Mouse (Mus musculus) limb, embryonic 10.5 days (tissue): ENCODE measurements around the gene Trappc3. TPM values are rescaled to one million over a fixed set of nuclear protein-coding genes. Genes with fewer than 3 reads are reported as not detected.

ENCODE experiments used
- DNase-seq: peaks from one replicate; pipeline ENCODE4 v3.0.0-alpha.2; 2017; ENCODE audit warnings: low spot score
- H3K27ac ChIP-seq: fragments of 300-500 bp; sonication (generic); 2 replicates; pipeline ENCODE4 v1.5.1; 2016; ENCODE audit warnings: mild to moderate bottlenecking
- H3K27me3 ChIP-seq: fragments of 300-500 bp; sonication (generic); 2 replicates; pipeline ENCODE4 v1.6.1; 2016; ENCODE audit warnings: low read depth, mild to moderate bottlenecking; ENCODE audit not compliant: poor library complexity, severe bottlenecking
- H3K36me3 ChIP-seq: fragments of 300-500 bp; sonication (generic); 2 replicates; pipeline ENCODE4 v1.6.1; 2016; ENCODE audit warnings: mild to moderate bottlenecking, moderate library complexity
- H3K4me1 ChIP-seq: fragments of 300-500 bp; sonication (generic); 2 replicates; pipeline ENCODE4 v1.6.1; 2016
- H3K4me3 ChIP-seq: fragments of 300-500 bp; sonication (generic); 2 replicates; pipeline ENCODE4 v1.5.1; 2016; ENCODE audit warnings: mild to moderate bottlenecking, moderate library complexity
- H3K9me3 ChIP-seq: fragments of 300-500 bp; sonication (generic); replicated peaks from 2 replicates; pipeline ENCODE4 v1.6.1; 2016; ENCODE audit warnings: mild to moderate bottlenecking
- WGBS: fragments of 180-500 bp; shearing (Covaris S2); methylation state at CpG from one replicate; pipeline ENCODE4 v1.1.7; 2016; 5-methylcytosine and 5-hydroxymethylcytosine counted together
- polyA plus RNA-seq: library from polyadenylated mRNA; unstranded; fragments of >200 nt; fragmentation: Nextera tagmentation; extraction: Ambion mirVana; gene quantifications from 2 replicates; pipeline ENCODE4 v1.2.1, GENCODE M21; 2016

Trappc3 gene
- polyA plus RNA-seq, 1 experiment from 2014 or later, result 95.3 TPM

GRCm38 (mm10) chr4:126295937-126296336 is 33.8 kb downstream of the Trappc3 start:
- H3K4me3 ChIP-seq, result peak overlapping the region; percentile 53
- H3K4me1 ChIP-seq, result peaks cover 39% of the 10 kb centered on the region
- no peaks in the 10 kb centered on the region for H3K36me3 ChIP-seq
- H3K27ac ChIP-seq, result peak overlapping the region; percentile 85; the same call in 1 of the 2 replicates
- peaks cover 71% of the 10 kb centered on the region for H3K27me3 ChIP-seq
- 29% methylated on average over 4 of the region's 4 CpGs for WGBS
- no peak for DNase-seq
- no peaks in the 10 kb centered on the region for H3K9me3 ChIP-seq

- Histone ChIP-seq H3K4me1 (peaks cover 41% of the 10 kb centered on the region), H3K27me3 (peaks cover 73% of the 10 kb centered on the region), H3K27ac (peak overlapping the region; percentile 85), H3K36me3 (no peaks in the 10 kb centered on the region), H3K4me3 (peak overlapping the region; percentile 53), H3K9me3 (no peaks in the 10 kb centered on the region)
- peak; percentile 83 for DNase-seq
- WGBS, result under 1% methylated on average over 34 of the region's 34 CpGs
Measured at GRCm38 (mm10) chr4:126296617-126297101, 34.5 kb downstream of the Trappc3 start.

GRCm38 (mm10) chr4:126300916-126301583 is 38.9 kb downstream of the Trappc3 start:
- Histone ChIP-seq H3K9me3 (no peaks in the 10 kb centered on the region), H3K4me3 (peak overlapping the region; percentile 56), H3K4me1 (peaks cover 43% of the 10 kb centered on the region), H3K36me3 (no peaks in the 10 kb centered on the region), H3K27ac (peak overlapping the region; percentile 77), H3K27me3 (peaks cover 83% of the 10 kb centered on the region)
- WGBS, result under 1% methylated on average over 50 of the region's 50 CpGs
- DNase-seq, result peak; percentile 69

- DNase-seq, result peak; percentile 54
- Histone ChIP-seq H3K36me3 (no peaks in the 10 kb centered on the region), H3K4me1 (peaks cover 38% of the 10 kb centered on the region), H3K4me3 (peak overlapping the region; percentile 56), H3K9me3 (no peaks in the 10 kb centered on the region), H3K27me3 (peaks cover 76% of the 10 kb centered on the region), H3K27ac (peak overlapping the region; percentile 77; the same call in 1 of the 2 replicates)
- WGBS, result 2% methylated on average over 27 of the region's 27 CpGs
Measured at GRCm38 (mm10) chr4:126301584-126302309, 39.6 kb downstream of the Trappc3 start.

DNA sequence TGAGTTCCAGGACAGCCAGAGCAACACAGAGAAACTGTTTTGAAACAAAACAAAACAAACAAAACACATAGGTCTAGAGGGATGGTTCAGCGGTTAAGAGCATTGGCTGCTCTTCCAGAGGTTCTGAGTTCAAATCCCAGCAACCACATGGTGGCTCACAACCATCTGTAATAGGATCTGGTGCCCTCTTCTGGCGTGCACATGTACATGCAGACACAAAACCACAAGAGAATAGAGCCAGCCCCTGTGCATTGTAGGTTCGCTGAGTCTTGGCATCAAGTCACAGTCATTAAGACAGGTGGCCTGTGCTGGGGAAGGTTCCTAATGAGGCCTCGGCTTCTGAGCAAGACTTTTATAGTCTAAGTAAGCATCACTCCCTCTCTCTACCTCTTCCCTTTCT is 41.8 kb downstream of the Trappc3 start:
- Histone ChIP-seq H3K4me3 (no peak overlapping the region), H3K27me3 (peaks cover 59% of the 10 kb centered on the region), H3K27ac (no peak overlapping the region), H3K36me3 (no peaks in the 10 kb centered on the region), H3K9me3 (no peaks in the 10 kb centered on the region), H3K4me1 (peaks cover 29% of the 10 kb centered on the region)
- DNase-seq, result no peak
- WGBS, result 49% methylated on average over 4 of the region's 4 CpGs

DNA sequence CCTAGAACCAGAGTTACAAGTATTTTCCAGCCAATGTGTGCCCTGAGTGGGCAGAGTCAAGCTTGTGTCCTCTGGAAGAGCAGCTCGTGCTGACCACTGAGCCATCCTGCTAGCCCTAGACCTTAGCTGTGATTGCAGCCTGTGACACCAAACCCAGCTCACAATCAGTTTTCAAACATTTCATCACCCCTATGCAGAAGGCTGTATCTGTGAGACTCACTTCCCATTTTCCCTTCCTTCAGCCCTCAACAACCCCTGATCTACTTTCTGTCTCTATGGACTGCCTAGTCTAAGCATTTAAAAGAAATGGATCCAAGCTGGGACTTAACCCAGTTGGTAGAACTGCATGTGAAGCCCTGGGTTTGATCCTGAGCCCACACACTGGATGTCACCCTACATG is 43.3 kb downstream of the Trappc3 start:
- Histone ChIP-seq H3K36me3 (no peaks in the 10 kb centered on the region), H3K4me3 (no peak overlapping the region), H3K9me3 (no peaks in the 10 kb centered on the region), H3K27ac (no peak overlapping the region), H3K27me3 (peaks cover 47% of the 10 kb centered on the region), H3K4me1 (peaks cover 33% of the 10 kb centered on the region)
- no peak for DNase-seq
- 94% methylated on average over 1 of the region's 1 CpGs for WGBS

DNA sequence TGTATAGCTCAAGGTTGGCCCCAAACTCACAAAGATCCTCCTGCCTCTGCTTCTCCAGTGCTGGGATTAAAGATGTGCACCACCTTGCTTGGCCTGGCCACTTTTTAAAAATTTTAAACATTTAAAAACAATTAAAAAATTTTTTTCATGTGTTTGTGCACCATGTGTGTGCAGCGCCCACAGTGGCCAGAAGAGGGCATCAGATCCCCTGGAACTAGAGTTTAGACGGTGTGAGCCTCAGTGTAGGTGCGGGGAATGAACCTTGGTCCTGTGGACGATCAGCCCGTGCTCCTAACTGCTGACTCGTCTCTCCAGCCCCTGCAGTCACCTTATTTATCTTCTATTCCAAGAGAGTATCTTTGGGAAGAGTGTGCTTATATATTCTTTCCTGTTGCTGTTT is 43.9 kb downstream of the Trappc3 start:
- Histone ChIP-seq H3K4me3 (no peak overlapping the region), H3K27ac (no peak overlapping the region), H3K36me3 (no peaks in the 10 kb centered on the region), H3K9me3 (no peaks in the 10 kb centered on the region), H3K4me1 (peaks cover 32% of the 10 kb centered on the region), H3K27me3 (peaks cover 41% of the 10 kb centered on the region)
- DNase-seq, result no peak
- WGBS, result 90% methylated on average over 6 of the region's 6 CpGs

DNA sequence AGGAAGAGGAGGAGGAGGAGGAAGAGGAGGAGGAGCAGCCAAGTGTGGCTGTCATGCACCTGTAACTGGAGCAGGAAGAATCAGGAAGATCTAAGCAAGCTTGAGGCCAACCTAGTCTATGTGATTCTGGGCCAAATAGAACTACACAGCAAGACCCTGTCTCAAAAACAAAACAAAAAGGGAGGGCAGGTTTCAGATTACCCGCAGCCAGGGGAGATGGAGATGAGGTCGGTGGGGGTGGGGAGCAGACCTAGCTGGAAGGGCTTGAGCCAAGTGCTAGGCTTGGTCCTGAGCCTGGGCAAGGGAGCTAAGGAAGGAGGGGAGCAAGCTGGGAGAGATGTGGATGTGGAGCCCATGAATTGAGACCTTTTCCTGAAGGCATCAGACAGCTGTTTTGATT is 44.7 kb downstream of the Trappc3 start:
- 10% methylated on average over 2 of the region's 2 CpGs for WGBS
- H3K4me1 ChIP-seq, result peaks cover 24% of the 10 kb centered on the region
- peaks cover 33% of the 10 kb centered on the region for H3K27me3 ChIP-seq
- DNase-seq, result no peak
- H3K4me3 ChIP-seq, result no peak overlapping the region
- H3K36me3 ChIP-seq, result no peaks in the 10 kb centered on the region
- H3K9me3 ChIP-seq, result no peaks in the 10 kb centered on the region
- H3K27ac ChIP-seq, result no peak overlapping the region

- Histone ChIP-seq H3K36me3 (peaks cover 3% of the 10 kb centered on the region; the same call in 1 of the 2 replicates), H3K4me3 (peak overlapping the region; percentile 47), H3K27me3 (peaks cover 10% of the 10 kb centered on the region; the same call in 1 of the 2 replicates), H3K4me1 (peaks cover 36% of the 10 kb centered on the region), H3K27ac (peak overlapping the region; percentile 56; the same call in 1 of the 2 replicates), H3K9me3 (no peaks in the 10 kb centered on the region)
- WGBS, result 13% methylated on average over 20 of the region's 20 CpGs
- no peak for DNase-seq
Measured at GRCm38 (mm10) chr4:126309211-126309921, 47.2 kb downstream of the Trappc3 start.

DNA sequence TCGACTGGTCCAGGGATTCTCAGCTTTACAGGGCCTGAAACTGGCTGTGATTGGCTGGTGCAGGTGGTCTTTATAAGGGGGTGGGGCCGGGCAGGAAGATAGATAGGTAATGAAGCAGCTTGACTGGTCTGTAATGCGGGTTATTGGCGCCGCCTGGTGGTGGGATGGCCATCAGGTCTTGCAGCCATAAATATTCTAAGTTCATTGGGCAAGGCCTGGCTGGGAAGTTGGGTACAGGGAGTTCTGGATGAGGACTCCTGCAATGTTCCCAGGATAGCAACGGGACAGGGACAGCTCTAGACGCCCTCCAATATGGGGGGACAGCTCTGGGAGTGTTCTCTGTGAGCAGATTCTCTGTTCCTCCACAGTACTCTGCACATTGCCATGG is 47.8 kb downstream of the Trappc3 start:
- peak overlapping the region; percentile 56 for H3K27ac ChIP-seq
- H3K4me3 ChIP-seq, result peak overlapping the region; percentile 47
- under 1% methylated on average over 7 of the region's 7 CpGs for WGBS

GRCm38 (mm10) chr4:126310344-126310743 is 48.2 kb downstream of the Trappc3 start:
- peak overlapping the region; percentile 20; the same call in 1 of the 2 replicates for H3K27ac ChIP-seq
- H3K4me1 ChIP-seq, result peaks cover 39% of the 10 kb centered on the region
- WGBS, result 78% methylated on average over 7 of the region's 7 CpGs
- no peaks in the 10 kb centered on the region for H3K9me3 ChIP-seq
- peaks cover 12% of the 10 kb centered on the region for H3K36me3 ChIP-seq
- H3K27me3 ChIP-seq, result peaks cover 8% of the 10 kb centered on the region; the same call in 1 of the 2 replicates
- no peak overlapping the region for H3K4me3 ChIP-seq
- no peak for DNase-seq

More for the DNA sequence above, 47.8 kb downstream of the Trappc3 start:
- H3K9me3 ChIP-seq, result no peaks in the 10 kb centered on the region
- H3K36me3 ChIP-seq, result peaks cover 8% of the 10 kb centered on the region
- peaks cover 8% of the 10 kb centered on the region; the same call in 1 of the 2 replicates for H3K27me3 ChIP-seq
- DNase-seq, result peak; percentile 98
- peaks cover 39% of the 10 kb centered on the region for H3K4me1 ChIP-seq

GRCm38 (mm10) chr4:126311566-126312200 is 49.6 kb downstream of the Trappc3 start:
- no peak for DNase-seq
- Histone ChIP-seq H3K36me3 (peaks cover 26% of the 10 kb centered on the region), H3K4me3 (no peak overlapping the region), H3K27ac (peak overlapping the region; percentile 42), H3K27me3 (peaks cover 8% of the 10 kb centered on the region; the same call in 1 of the 2 replicates), H3K4me1 (peaks cover 38% of the 10 kb centered on the region), H3K9me3 (no peaks in the 10 kb centered on the region)
- 88% methylated on average over 16 of the region's 16 CpGs for WGBS
